Mouse (Mus musculus) liver, embryonic 15.5 days (tissue): ENCODE measurements around the gene Klhl26. TPM values are rescaled to one million over a fixed set of nuclear protein-coding genes. Genes with fewer than 3 reads are reported as not detected.
A peak's percentile ranks its signal among the peaks of the same experiment; 100 is the strongest.

ENCODE experiments used
- ATAC-seq: fragments of 200-750 bp; cut with Nextera tagmentation; 2 replicates; pipeline ENCODE4 v1.8.0; 2017; ENCODE audit warnings: moderate number of reproducible peaks, mild to moderate bottlenecking, moderate library complexity; ENCODE audit not compliant: insufficient read depth
- H3K27ac ChIP-seq: fragments of 300-500 bp; sonication (generic); replicated peaks from 2 replicates; pipeline ENCODE4 v1.5.1; 2015; ENCODE audit warnings: mild to moderate bottlenecking, inconsistent platforms
- H3K27me3 ChIP-seq: fragments of 300-500 bp; sonication (generic); 2 replicates; pipeline ENCODE4 v1.6.1; 2015; ENCODE audit warnings: mild to moderate bottlenecking, inconsistent platforms
- H3K36me3 ChIP-seq: fragments of 300-500 bp; sonication (generic); replicated peaks from 2 replicates; pipeline ENCODE4 v1.6.1; 2015; ENCODE audit warnings: moderate library complexity, mild to moderate bottlenecking, inconsistent platforms
- H3K4me1 ChIP-seq: fragments of 300-500 bp; sonication (generic); replicated peaks from 2 replicates; pipeline ENCODE4 v1.6.1; 2015; ENCODE audit warnings: inconsistent platforms
- H3K4me2 ChIP-seq: fragments of 300-500 bp; sonication (generic); 2 replicates; pipeline ENCODE4 v1.6.1; 2015; ENCODE audit warnings: moderate library complexity, mild to moderate bottlenecking, inconsistent platforms
- H3K4me3 ChIP-seq: fragments of 300-500 bp; sonication (generic); replicated peaks from 2 replicates; pipeline ENCODE4 v1.5.1; 2015; ENCODE audit warnings: mild to moderate bottlenecking, inconsistent platforms
- H3K9ac ChIP-seq: fragments of 300-500 bp; sonication (generic); 2 replicates; pipeline ENCODE4 v1.6.1; 2015; ENCODE audit warnings: moderate library complexity, mild to moderate bottlenecking, inconsistent platforms
- H3K9me3 ChIP-seq: fragments of 300-500 bp; sonication (generic); replicated peaks from 2 replicates; pipeline ENCODE4 v1.6.1; 2016; ENCODE audit warnings: inconsistent platforms
- WGBS: fragments of 180-500 bp; shearing (Covaris S2); methylation state at CpG from one replicate; pipeline ENCODE4 v1.1.7; 2015; ENCODE audit warnings: mixed read lengths; ENCODE audit not compliant: insufficient replicate concordance; 5-methylcytosine and 5-hydroxymethylcytosine counted together
- polyA plus RNA-seq: library from polyadenylated mRNA; unstranded; fragments of >200 nt; fragmentation: Nextera tagmentation; extraction: Ambion mirVana; gene quantifications from 2 replicates; pipeline ENCODE4 v1.2.1, GENCODE M21; 2015

Klhl26 gene
- polyA plus RNA-seq, 1 experiment from 2014 or later = 6.4 TPM

- Histone ChIP-seq H3K36me3 (peaks cover 8% of the 10 kb centered on the region; the same call in 1 of the 2 replicates), H3K27me3 (peaks cover 85% of the 10 kb centered on the region), H3K4me1 (peaks cover 70% of the 10 kb centered on the region), H3K27ac (peak overlapping the region; percentile 72), H3K9ac (peak overlapping the region; percentile 25; the same call in 1 of the 2 replicates), H3K4me3 (peak overlapping the region; percentile 49), H3K4me2 (peak overlapping the region; percentile 77), H3K9me3 (no peaks in the 10 kb centered on the region)
- 3% methylated on average over 39 of the region's 39 CpGs for WGBS
- peak; percentile 78 for ATAC-seq
Observed at GRCm38 (mm10) chr8:70500386-70501301, 23.9 kb upstream of the Klhl26 start.

- H3K4me3 ChIP-seq = no peak overlapping the region
- no peaks in the 10 kb centered on the region for H3K9me3 ChIP-seq
- H3K27me3 ChIP-seq = peaks cover 100% of the 10 kb centered on the region
- no peak overlapping the region for H3K4me2 ChIP-seq
- WGBS = 9% methylated on average over 12 of the region's 12 CpGs
- no peak overlapping the region for H3K27ac ChIP-seq
- peaks cover 35% of the 10 kb centered on the region for H3K4me1 ChIP-seq
- H3K36me3 ChIP-seq = no peaks in the 10 kb centered on the region
- ATAC-seq = no peak
- no peak overlapping the region for H3K9ac ChIP-seq
Observed at GRCm38 (mm10) chr8:70495771-70496062, 18.9 kb upstream of the Klhl26 start.

DNA sequence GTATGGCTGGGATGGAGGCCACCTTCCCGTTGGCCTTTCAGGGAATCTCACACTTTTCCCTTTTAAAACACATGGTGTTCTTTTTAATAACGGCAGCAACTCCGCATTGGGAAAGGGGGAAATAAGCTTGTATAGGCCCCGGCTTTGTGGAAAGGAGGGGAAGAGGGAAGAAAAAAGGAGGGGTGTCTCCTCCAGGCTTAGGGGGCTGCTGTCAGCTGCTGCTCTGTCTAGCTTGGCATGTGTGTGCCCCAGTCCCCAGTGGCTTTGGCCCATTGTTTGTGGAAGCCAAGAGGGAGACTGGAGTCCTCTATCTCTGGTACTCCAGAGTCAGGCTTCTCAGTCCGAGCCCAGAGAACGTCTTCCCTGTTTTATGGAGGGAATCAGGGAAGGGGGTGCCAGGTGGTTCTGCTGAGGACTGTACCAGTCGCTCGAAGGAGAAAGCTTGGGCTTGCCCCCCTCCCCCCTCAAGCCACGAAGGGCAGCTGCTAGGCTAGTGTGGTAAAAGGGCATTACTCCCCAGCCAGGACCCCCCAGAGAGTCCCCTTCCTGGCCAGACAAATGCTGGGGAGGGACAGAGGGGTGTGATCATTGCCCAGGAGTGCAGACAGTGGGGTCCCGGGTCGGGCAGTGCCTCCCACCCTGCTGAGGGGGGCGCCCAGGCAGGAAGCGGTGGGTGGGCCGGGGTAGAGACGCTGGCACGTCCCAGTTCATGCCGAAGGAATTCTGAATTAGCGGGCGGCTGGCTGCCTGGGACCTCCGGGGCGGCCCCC is 18.4 kb upstream of the Klhl26 start:
- Histone ChIP-seq H3K27ac (no peak overlapping the region), H3K9ac (no peak overlapping the region), H3K4me2 (no peak overlapping the region), H3K27me3 (peaks cover 100% of the 10 kb centered on the region), H3K4me3 (no peak overlapping the region), H3K9me3 (no peaks in the 10 kb centered on the region), H3K36me3 (no peaks in the 10 kb centered on the region), H3K4me1 (peaks cover 29% of the 10 kb centered on the region)
- no peak for ATAC-seq
- 7% methylated on average over 21 of the region's 21 CpGs for WGBS

DNA sequence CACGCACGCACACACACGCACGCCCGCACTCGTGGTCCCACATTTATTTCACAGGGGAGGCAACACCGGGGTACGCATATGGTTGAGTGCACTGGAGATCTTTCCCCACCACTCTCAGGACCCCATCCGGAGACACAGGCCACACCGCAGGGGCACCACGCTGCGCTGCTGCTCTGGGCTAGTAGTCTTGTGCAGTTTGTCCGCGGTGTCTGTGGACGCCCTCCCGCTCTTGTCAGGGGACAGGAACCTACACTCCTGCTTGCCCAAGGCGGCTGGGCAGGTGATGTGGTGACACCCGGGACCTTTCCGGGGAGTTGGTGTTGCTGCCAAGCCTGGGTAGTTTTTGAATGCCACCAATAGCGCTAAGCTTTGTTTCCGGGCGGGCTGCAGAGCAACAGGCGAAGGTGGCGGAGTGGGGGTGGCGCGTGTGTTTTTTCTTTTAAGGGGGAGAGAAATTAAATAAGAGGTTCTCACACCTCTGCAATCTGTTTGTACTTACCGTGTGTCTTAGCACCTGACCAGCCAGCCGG is 17.7 kb upstream of the Klhl26 start:
- 6% methylated on average over 28 of the region's 28 CpGs for WGBS
- Histone ChIP-seq H3K4me1 (peaks cover 25% of the 10 kb centered on the region), H3K4me3 (no peak overlapping the region), H3K27ac (no peak overlapping the region), H3K9me3 (no peaks in the 10 kb centered on the region), H3K4me2 (no peak overlapping the region), H3K9ac (no peak overlapping the region), H3K27me3 (peaks cover 100% of the 10 kb centered on the region), H3K36me3 (no peaks in the 10 kb centered on the region)
- ATAC-seq = no peak

DNA sequence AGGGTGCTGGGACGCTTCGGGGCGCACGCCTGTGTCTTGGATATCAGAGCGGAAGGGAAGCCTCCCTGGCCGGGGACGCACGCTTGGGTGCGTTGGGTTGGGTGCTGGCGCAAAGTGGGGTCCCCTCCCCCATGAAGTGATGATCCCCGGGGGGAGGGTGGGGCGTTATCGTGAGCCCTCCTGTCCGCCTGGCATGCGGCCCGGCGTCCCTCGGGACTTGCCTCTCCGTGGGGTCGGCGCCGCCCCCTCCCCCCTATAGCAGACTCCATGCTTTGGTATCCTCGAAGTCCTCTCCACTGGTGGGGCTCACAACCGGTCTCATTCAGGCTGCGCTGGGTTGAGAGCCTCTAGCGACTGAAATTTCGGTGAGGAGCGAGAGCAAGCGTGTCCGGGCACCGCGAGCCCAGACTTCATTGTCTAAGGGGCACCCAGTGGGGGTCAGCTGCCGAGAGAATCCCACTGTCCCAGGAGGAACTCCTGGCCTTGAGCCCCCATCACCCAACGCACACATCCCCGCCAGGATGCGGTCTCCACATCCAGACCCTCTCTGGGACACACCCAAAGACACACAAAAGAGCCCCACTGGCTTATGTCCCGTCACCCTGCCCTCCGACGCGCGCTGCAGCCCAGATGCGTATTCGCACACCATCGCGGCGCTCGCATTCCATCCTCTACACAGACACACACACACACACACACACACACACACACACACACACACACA is 17.1 kb upstream of the Klhl26 start:
- ATAC-seq = no peak
- H3K27me3 ChIP-seq = peaks cover 100% of the 10 kb centered on the region
- H3K9ac ChIP-seq = no peak overlapping the region
- H3K4me2 ChIP-seq = no peak overlapping the region; the same call in 1 of the 2 replicates
- WGBS = 2% methylated on average over 47 of the region's 47 CpGs
- H3K4me3 ChIP-seq = no peak overlapping the region; the same call in 1 of the 2 replicates
- no peaks in the 10 kb centered on the region for H3K9me3 ChIP-seq
- peaks cover 24% of the 10 kb centered on the region for H3K4me1 ChIP-seq
- no peak overlapping the region for H3K27ac ChIP-seq
- no peaks in the 10 kb centered on the region for H3K36me3 ChIP-seq

- H3K9me3 ChIP-seq = no peaks in the 10 kb centered on the region
- no peak within 1 kb of the TSS for H3K27ac ChIP-seq
- ATAC-seq = no peak
- peaks cover 100% of the 10 kb centered on the region for H3K27me3 ChIP-seq
- peaks cover 29% of the 10 kb centered on the region for H3K4me1 ChIP-seq
- H3K36me3 ChIP-seq = no peaks in the 10 kb centered on the region
- under 1% methylated on average over 77 of the region's 93 CpGs for WGBS
- H3K4me2 ChIP-seq = peak within 1 kb of the TSS; percentile 57
- no peak within 1 kb of the TSS for H3K9ac ChIP-seq
- peak within 1 kb of the TSS; percentile 35 for H3K4me3 ChIP-seq
Observed at GRCm38 (mm10) chr8:70492664-70493640, 16.2 kb upstream of the Klhl26 start, which contains the start of gene Crlf1. Crlf1 (plus strand) TSS chr8:70493158.

GRCm38 (mm10) chr8:70490880-70491495 is 14.2 kb upstream of the Klhl26 start:
- ATAC-seq = no peak
- no peak overlapping the region for H3K4me3 ChIP-seq
- H3K27ac ChIP-seq = no peak overlapping the region
- peaks cover 100% of the 10 kb centered on the region for H3K27me3 ChIP-seq
- H3K9me3 ChIP-seq = no peaks in the 10 kb centered on the region
- H3K9ac ChIP-seq = no peak overlapping the region
- peaks cover 30% of the 10 kb centered on the region for H3K4me1 ChIP-seq
- WGBS = 7% methylated on average over 20 of the region's 20 CpGs
- no peaks in the 10 kb centered on the region for H3K36me3 ChIP-seq
- H3K4me2 ChIP-seq = no peak overlapping the region

- Histone ChIP-seq H3K27me3 (peaks cover 100% of the 10 kb centered on the region), H3K9me3 (no peaks in the 10 kb centered on the region), H3K27ac (no peak overlapping the region), H3K36me3 (no peaks in the 10 kb centered on the region), H3K4me1 (peaks cover 30% of the 10 kb centered on the region), H3K9ac (no peak overlapping the region), H3K4me3 (no peak overlapping the region), H3K4me2 (no peak overlapping the region)
- no peak for ATAC-seq
- 19% methylated on average over 10 of the region's 10 CpGs for WGBS
Observed at GRCm38 (mm10) chr8:70490061-70490879, 13.5 kb upstream of the Klhl26 start.

DNA sequence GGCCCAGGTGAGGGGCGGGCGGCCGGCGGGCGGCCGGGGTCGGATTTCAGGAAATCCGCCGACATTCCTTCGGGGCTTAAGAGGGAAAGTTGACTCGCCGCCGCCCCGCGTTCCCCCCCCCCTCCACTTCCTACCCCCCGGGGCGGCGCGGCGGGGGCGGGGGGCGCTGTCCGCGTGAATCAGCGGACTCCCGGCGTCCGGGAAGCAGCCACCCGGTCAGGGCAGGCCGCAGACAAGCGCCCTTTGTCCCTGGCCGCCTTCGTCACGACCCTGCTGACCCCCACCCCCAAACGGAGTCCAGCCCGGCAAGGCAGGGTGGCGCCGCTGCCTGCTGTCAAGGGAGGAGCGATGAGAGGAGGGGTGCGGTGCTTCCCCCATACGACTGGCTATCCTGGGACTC is 12.8 kb upstream of the Klhl26 start:
- H3K27me3 ChIP-seq = peaks cover 100% of the 10 kb centered on the region
- no peak for ATAC-seq
- WGBS = 3% methylated on average over 35 of the region's 41 CpGs
- H3K4me1 ChIP-seq = peaks cover 30% of the 10 kb centered on the region
- no peak overlapping the region for H3K9ac ChIP-seq
- no peaks in the 10 kb centered on the region for H3K36me3 ChIP-seq
- H3K9me3 ChIP-seq = no peaks in the 10 kb centered on the region
- peak overlapping the region; percentile 25 for H3K4me3 ChIP-seq
- H3K27ac ChIP-seq = no peak overlapping the region
- H3K4me2 ChIP-seq = peak overlapping the region; percentile 49
